Mouse (Mus musculus) midbrain, embryonic 13.5 days (tissue): ENCODE measurements around the gene Hist1h2ao. TPM values are rescaled to one million over a fixed set of nuclear protein-coding genes. Genes with fewer than 3 reads are reported as not detected.
"Not testable (repeated sequence)": the region's sequence is repeated elsewhere in the genome, so short reads cannot be mapped to it uniquely, and the experiment has no call there.

ENCODE experiments used
- ATAC-seq: fragments of 200-750 bp; cut with Nextera tagmentation; 2 replicates; pipeline ENCODE4 v1.8.0; 2017; ENCODE audit warnings: mild to moderate bottlenecking, moderate TSS enrichment, moderate library complexity
- H3K27ac ChIP-seq: fragments of 300-500 bp; sonication (generic); 2 replicates; pipeline ENCODE4 v1.5.1; 2015; ENCODE audit warnings: inconsistent platforms, mild to moderate bottlenecking, moderate library complexity
- H3K27me3 ChIP-seq: fragments of 300-500 bp; sonication (generic); 2 replicates; pipeline ENCODE4 v1.6.1; 2015; ENCODE audit warnings: mild to moderate bottlenecking, inconsistent platforms
- H3K36me3 ChIP-seq: fragments of 300-500 bp; sonication (generic); 2 replicates; pipeline ENCODE4 v1.6.1; 2015; ENCODE audit warnings: mild to moderate bottlenecking, inconsistent platforms
- H3K4me1 ChIP-seq: fragments of 300-500 bp; sonication (generic); replicated peaks from 2 replicates; pipeline ENCODE4 v1.6.1; 2015; ENCODE audit warnings: inconsistent platforms
- H3K4me2 ChIP-seq: fragments of 300-500 bp; sonication (generic); replicated peaks from 2 replicates; pipeline ENCODE4 v1.6.1; 2015; ENCODE audit warnings: moderate library complexity, mild to moderate bottlenecking, inconsistent platforms
- H3K4me3 ChIP-seq: fragments of 300-500 bp; sonication (generic); replicated peaks from 2 replicates; pipeline ENCODE4 v1.5.1; 2015; ENCODE audit warnings: mild to moderate bottlenecking, inconsistent platforms
- H3K9ac ChIP-seq: fragments of 300-500 bp; sonication (generic); replicated peaks from 2 replicates; pipeline ENCODE4 v1.6.1; 2015; ENCODE audit warnings: mild to moderate bottlenecking, inconsistent platforms
- H3K9me3 ChIP-seq: fragments of 300-500 bp; sonication (generic); 2 replicates; pipeline ENCODE4 v1.6.1; 2016; ENCODE audit warnings: mild to moderate bottlenecking, inconsistent platforms
- WGBS: fragments of 180-500 bp; shearing (Covaris S2); methylation state at CpG from one replicate; pipeline ENCODE4 v1.1.7; 2015; 5-methylcytosine and 5-hydroxymethylcytosine counted together
- polyA plus RNA-seq: library from polyadenylated mRNA; unstranded; fragments of >200 nt; fragmentation: Nextera tagmentation; extraction: Ambion mirVana; gene quantifications from 2 replicates; pipeline ENCODE4 v1.2.1, GENCODE M21; 2015

The Hist1h2ao gene
- polyA plus RNA-seq: not detected in 2 replicates

DNA sequence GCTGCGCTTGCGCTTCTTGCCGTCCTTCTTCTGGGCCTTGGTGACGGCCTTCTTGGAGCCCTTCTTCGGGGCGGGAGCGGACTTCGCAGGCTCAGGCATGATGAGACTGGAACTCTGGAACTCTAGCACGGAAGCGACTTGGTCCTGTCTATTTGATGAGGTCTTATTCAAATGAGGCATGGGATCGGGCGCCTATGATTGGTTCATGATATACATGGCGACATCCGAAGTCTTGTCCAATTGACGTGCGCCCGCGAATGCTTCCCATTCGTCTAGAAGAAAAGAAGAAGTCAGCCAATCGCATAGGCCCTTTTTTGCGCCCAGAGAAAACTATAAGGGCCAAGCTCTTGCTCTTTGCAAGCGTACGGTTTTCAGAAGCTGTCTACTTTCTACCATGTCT lies at the start of gene Hist1h2ao, which contains the start of gene Hist1h2bq:
Hist1h2ao (plus strand) TSS at position 393 of the 400 bp plus-strand sequence.
Hist1h2bq (minus strand) TSS at position 125 of the 400 bp plus-strand sequence.
- H3K36me3 ChIP-seq, H3K9ac ChIP-seq, H3K27me3 ChIP-seq, H3K27ac ChIP-seq, H3K9me3 ChIP-seq, H3K4me1 ChIP-seq, H3K4me3 ChIP-seq, H3K4me2 ChIP-seq: not testable (repeated sequence)
- WGBS: no CpG with 5 or more reads among the region's 23 CpGs
- ATAC-seq: peak; percentile 98

DNA sequence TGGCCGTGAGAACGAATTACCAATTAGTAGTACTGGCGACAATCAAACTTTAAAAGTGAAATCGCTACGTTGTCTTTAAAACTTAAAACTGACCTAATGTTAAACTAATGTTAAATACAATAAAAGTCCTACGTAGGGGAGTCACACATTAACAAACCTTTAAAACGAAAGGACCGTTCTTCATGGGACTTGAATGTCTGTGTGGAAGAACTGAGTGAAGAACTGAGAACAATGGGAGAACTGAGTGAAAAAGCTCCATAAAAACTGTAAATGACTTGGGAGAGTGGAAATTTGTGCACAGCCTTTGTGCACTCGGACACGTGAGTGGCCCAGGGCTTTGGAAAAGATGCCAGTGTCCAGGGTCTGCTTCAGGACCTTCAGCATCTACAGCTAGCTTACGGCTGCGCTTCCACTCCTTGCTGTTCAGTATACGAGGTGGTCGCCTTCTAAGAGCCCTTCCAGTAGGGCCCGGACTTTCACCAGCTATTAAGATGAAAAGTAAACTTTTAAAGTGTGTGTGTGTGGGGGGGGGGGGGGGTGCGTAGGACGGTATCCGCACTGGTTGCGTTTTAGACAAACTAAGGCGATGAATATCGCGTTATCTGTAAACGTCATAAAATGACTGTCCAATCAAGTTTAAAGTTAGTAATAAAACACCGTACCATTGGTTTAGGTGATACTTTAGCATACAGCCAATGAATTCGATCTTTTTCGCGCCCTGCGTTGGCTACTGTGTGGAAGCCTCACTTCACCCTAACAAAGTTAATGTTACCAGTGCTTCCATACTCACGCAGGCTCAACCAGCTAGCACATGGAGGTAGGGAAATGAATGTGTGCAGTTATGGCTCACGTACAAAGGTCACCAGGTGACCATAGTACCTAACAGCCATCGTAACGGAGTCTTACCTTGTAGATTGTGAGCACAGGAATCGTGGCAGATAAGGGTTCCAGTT lies 31.2 kb upstream of the Hist1h2ao start:
- Histone ChIP-seq H3K36me3 (no peaks in the 10 kb centered on the region), H3K9me3 (no peaks in the 10 kb centered on the region), H3K4me1 (peaks cover 34% of the 10 kb centered on the region), H3K27ac (peak overlapping the region; percentile 88), H3K4me2 (peak overlapping the region; percentile 95), H3K27me3 (no peaks in the 10 kb centered on the region), H3K4me3 (peak overlapping the region; percentile 53), H3K9ac (peak overlapping the region; percentile 83)
- peak; percentile 93 for ATAC-seq
- WGBS: 5% methylated on average over 33 of the region's 33 CpGs

DNA sequence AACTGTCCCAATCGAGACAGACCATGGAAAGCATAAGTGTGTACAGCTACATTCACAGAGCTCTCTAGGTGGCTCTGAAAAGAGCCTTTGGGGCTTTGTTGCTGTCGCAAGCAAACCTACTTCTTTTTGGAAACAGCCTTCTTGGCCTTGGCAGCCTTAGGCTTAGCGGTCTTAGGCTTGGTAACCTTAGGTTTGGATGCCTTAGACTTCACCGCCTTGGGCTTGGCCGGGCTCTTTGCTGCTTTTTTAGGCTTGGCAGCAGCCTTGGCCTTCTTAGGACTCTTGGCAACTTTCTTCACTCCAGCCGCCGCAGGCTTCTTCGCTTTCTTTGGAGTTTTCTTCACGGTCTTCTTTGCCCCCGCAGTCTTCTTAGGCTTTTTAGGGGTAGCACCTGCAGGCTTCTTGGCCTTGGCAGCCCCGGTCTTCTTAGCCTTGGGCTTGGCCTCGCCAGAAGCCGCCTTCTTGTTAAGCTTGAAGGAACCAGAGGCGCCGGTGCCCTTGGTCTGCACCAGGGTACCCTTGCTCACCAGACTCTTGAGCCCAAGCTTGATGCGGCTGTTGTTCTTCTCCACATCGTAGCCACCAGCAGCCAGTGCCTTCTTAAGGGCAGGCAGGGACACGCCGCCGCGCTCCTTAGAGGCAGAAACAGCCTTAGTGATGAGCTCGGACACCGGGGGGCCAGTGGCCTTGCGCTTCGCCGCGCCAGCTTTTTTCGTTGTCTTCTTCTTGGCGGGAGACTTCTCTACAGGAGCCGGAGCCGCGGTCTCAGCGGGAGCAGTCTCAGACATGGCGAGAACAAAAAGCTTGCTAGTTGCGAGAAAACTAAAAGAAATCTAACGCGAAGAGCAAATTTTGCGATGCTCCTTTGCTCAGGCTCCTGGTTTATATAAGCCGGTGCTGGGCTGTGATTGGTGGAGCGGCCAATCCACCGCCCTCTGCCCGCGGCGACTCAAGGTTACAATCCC lies 30.2 kb upstream of the Hist1h2ao start, which contains the start of gene Hist1h1b:
Hist1h1b (minus strand) TSS at position 859 of the 965 bp plus-strand sequence.
- Histone ChIP-seq H3K36me3 (no peaks in the 10 kb centered on the region), H3K9me3 (no peaks in the 10 kb centered on the region), H3K4me2 (peak within 1 kb of the TSS; percentile 95), H3K27ac (peak within 1 kb of the TSS; percentile 88), H3K27me3 (no peaks in the 10 kb centered on the region), H3K9ac (peak within 1 kb of the TSS; percentile 83), H3K4me3 (peak within 1 kb of the TSS; percentile 53), H3K4me1 (peaks cover 37% of the 10 kb centered on the region)
- whole genome bisulfite sequencing: under 1% methylated on average over 44 of the region's 44 CpGs
- ATAC-seq: peak; percentile 12

DNA sequence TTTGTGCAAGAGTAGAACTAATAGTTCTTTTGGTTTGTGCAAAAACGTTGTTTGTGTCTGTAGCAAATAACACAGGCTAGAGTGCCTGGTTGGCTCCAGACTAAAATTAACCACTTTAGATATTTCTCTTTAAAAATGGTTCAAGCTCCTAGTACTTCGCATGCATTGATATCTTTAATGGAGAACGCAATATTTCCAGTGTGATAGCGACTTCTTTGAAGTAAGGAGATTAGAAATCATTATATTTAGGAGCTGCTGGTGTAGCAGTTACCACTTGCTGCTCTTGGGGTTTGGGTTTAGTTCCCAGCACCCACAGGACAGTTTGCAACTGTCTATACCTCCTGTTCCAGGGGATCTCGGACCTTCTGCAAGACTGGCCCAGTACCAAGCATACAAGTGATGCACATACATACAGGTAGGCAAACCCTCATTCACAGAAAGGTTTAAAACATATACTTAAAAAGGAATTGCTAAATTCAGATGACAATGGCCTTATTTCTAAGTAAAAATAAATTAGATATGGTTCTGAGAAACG lies 29.2 kb upstream of the Hist1h2ao start:
- Histone ChIP-seq H3K4me2 (peak overlapping the region; percentile 95), H3K9ac (no peak overlapping the region), H3K4me1 (peaks cover 42% of the 10 kb centered on the region), H3K27me3 (no peaks in the 10 kb centered on the region), H3K4me3 (no peak overlapping the region; the same call in 1 of the 2 replicates), H3K9me3 (no peaks in the 10 kb centered on the region), H3K27ac (no peak overlapping the region), H3K36me3 (no peaks in the 10 kb centered on the region)
- no peak for ATAC-seq
- whole genome bisulfite sequencing: 46% methylated on average over 6 of the region's 6 CpGs

DNA sequence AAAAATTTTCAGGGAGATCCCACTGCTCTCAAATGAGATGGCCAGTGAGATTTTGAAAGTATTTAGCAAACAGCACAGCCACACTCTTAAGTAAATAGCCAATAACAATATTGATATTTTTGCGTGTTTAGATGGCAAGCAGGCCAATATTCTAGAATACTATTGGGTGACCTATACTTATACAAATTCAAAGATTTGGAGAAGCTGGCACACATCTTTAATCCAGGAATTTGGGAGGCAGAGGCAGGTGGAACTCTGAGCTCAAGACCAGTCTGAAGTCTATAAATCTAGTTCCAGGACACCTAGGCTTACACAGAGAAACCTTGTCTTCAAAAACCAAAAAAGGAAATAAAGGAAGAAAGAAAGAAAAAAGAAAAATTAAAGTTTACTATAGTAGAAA lies 28.6 kb upstream of the Hist1h2ao start:
- Histone ChIP-seq H3K4me1 (peaks cover 45% of the 10 kb centered on the region), H3K27me3 (no peaks in the 10 kb centered on the region), H3K27ac (no peak overlapping the region), H3K9me3 (no peaks in the 10 kb centered on the region), H3K4me3 (no peak overlapping the region), H3K9ac (no peak overlapping the region), H3K36me3 (no peaks in the 10 kb centered on the region), H3K4me2 (no peak overlapping the region)
- 96% methylated on average over 1 of the region's 1 CpGs for WGBS
- no peak for ATAC-seq

DNA sequence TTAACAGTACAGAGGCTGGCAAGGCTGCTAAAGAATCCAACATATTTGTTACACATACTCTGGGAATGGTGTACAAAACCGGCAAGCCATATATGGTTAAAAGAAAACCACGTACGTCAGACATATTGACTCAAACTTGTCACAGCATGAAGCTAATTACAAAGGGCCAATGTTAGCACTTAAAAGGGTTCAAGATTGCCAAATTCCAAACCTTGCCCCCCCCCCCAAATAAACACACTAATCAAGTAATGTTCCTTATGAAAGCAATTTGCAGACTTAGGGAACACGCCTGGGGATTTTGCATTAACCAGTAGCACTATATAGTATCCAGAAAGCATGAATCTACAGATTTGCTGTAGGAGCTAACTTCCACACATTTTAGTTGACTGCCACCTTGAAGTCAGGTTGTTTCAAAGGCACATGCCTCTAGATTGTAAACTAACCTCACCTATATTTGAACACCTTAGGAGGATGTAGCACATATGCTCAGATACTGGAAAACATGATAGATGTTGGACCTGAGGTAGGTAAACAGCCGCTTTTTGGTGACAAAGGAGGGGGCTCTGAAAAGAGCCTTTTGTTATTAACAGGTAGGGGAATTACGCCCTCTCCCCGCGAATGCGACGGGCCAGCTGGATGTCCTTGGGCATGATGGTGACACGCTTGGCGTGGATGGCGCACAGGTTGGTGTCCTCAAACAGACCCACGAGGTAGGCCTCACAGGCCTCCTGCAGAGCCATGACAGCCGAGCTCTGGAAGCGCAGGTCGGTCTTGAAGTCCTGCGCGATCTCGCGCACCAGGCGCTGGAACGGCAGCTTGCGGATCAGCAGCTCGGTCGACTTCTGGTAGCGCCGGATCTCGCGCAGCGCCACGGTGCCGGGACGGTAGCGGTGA lies 27.7 kb upstream of the Hist1h2ao start:
- peak overlapping the region; percentile 68 for H3K9ac ChIP-seq
- H3K9me3 ChIP-seq, ATAC-seq, H3K27me3 ChIP-seq, H3K36me3 ChIP-seq: not testable (repeated sequence)
- H3K4me1 ChIP-seq: peaks cover 45% of the 10 kb centered on the region
- peak overlapping the region; percentile 73 for H3K27ac ChIP-seq
- peak overlapping the region; percentile 42 for H3K4me3 ChIP-seq
- H3K4me2 ChIP-seq: peak overlapping the region; percentile 67
- 1% methylated on average over 14 of the region's 35 CpGs for WGBS

DNA sequence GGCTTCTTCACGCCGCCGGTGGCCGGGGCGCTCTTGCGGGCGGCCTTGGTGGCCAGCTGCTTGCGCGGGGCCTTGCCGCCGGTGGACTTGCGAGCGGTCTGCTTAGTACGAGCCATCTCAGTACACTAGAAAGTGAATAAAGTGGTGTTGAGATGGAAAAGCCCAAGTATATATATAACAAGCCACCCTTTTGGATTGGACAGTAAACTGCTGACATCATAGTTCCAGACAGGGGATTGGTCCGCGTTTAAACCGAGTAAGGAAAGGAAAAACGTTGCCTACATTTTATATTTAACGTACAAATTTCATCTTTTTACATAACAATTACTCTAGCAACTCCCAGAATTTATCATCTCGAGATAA lies 27.0 kb upstream of the Hist1h2ao start, which contains the start of gene Hist1h3i:
Hist1h3i (minus strand) TSS at position 116 of the 363 bp plus-strand sequence.
- peak; percentile 75 for ATAC-seq
- Histone ChIP-seq H3K4me2 (peak within 1 kb of the TSS; percentile 67), H3K27ac (peak within 1 kb of the TSS; percentile 73), H3K4me1 (peaks cover 47% of the 10 kb centered on the region), H3K4me3 (peak within 1 kb of the TSS; percentile 42), H3K27me3 (no peaks in the 10 kb centered on the region), H3K36me3 (no peaks in the 10 kb centered on the region), H3K9me3 (no peaks in the 10 kb centered on the region), H3K9ac (peak within 1 kb of the TSS; percentile 68)
- WGBS: 0% methylated on average over 17 of the region's 20 CpGs

DNA sequence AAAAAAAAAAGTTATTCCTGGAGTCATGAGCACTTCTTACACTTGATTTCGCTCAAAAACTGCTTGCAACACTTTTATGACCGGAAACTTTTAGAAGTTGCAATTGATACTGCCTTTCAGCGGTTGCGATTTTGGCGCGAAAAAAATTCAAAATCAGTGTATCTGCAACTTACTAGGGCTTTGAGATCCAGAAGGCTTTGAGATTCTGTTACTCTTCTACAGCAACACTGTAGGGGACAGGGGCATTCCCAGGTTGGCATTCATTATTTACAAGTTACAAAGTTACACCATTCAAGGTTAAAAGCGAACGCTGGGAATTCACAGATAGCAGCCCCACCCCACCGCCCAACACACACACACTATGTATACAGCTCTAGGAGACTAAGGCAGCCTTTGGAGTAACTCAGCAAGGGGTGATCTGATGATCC lies 26.5 kb upstream of the Hist1h2ao start:
- 3% methylated on average over 9 of the region's 9 CpGs for WGBS
- Histone ChIP-seq H3K27ac (peak overlapping the region; percentile 68), H3K9me3 (no peaks in the 10 kb centered on the region), H3K27me3 (no peaks in the 10 kb centered on the region), H3K4me3 (peak overlapping the region; percentile 42), H3K4me2 (peak overlapping the region; percentile 67), H3K36me3 (no peaks in the 10 kb centered on the region), H3K4me1 (peaks cover 48% of the 10 kb centered on the region), H3K9ac (no peak overlapping the region; the same call in 1 of the 2 replicates)
- ATAC-seq: no peak

DNA sequence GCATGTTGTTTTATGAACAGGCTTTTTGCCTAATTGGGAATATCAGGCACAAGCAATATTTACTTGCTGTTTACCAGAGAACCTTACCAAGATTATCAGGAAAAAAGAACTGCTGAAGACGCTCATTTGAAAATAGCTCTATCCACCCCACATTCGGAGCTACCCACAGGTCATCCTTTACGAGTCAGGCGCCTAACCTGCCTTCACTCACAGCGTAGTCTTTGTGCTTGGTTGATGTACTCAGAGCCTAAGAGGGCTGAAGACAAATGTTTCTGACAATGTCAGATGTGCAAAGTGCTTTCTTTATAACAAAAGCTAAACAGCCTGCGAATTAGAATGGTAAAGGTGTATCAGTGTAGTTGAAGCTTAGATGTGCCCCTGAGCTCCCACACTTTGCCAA lies 26.0 kb upstream of the Hist1h2ao start:
- Histone ChIP-seq H3K4me3 (no peak overlapping the region; the same call in 1 of the 2 replicates), H3K4me2 (peak overlapping the region; percentile 67; the same call in 1 of the 2 replicates), H3K4me1 (peaks cover 48% of the 10 kb centered on the region), H3K27me3 (no peaks in the 10 kb centered on the region), H3K9me3 (no peaks in the 10 kb centered on the region), H3K36me3 (no peaks in the 10 kb centered on the region), H3K9ac (no peak overlapping the region), H3K27ac (peak overlapping the region; percentile 68)
- 20% methylated on average over 6 of the region's 6 CpGs for WGBS
- no peak for ATAC-seq

DNA sequence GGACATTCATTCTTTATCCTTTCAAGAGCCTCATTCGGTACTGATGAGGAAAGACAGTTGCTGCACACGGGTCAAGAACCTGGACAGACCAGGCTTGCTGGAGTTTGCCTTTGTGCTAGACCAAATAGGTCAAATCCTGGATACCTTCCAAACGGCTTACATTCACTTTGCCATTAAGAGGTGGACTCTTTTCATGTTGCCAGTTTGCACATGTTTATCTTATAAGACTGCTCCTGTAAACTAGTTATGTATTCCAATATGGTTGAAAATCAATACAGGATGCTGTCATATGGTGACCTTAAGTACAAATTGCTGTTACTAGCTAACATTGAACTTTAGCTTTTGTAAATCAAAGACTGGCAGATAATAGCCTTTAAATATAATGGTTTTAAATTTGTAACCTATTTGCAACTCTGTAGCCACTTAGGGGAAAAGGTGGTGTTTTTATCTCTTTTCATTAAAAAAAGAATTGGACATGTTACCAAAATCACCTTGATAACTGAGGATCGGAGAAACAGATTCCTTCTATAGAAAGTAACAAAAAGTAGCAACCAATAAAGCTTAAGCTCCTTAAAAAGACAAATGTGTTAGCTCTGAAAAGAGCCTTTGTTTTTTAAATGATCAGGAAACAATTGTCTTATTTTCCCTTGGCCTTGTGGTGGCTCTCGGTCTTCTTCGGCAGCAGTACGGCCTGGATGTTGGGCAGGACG lies 23.9 kb upstream of the Hist1h2ao start:
- Histone ChIP-seq H3K27ac (peak overlapping the region; percentile 84), H3K27me3 (no peaks in the 10 kb centered on the region), H3K4me2 (peak overlapping the region; percentile 64), H3K4me3 (peak overlapping the region; percentile 39), H3K9me3 (no peaks in the 10 kb centered on the region), H3K4me1 (peaks cover 41% of the 10 kb centered on the region), H3K9ac (peak overlapping the region; percentile 61), H3K36me3 (no peaks in the 10 kb centered on the region)
- WGBS: 3% methylated on average over 8 of the region's 8 CpGs
- ATAC-seq: no peak
